Mouse (Mus musculus) Patski (cell line): Measurements from ENCODE around the gene Naf1. TPM values are rescaled to one million over a fixed set of nuclear protein-coding genes. Genes with fewer than 3 reads are reported as not detected.

Source experiments
- ATAC-seq: fragments of 100-300 bp; one replicate; pipeline ENCODE4 v1.8.0; 2021
- CTCF ChIA-PET: fragments of 350-600 bp; sonication (Branson Sonifier 250); formaldehyde crosslinking; loops from one replicate; lab custom pipeline; 2022; ENCODE audit warnings: inconsistent platforms; lab: Charles Lee
- POLR2A ChIA-PET: fragments of 350-600 bp; sonication (Branson Sonifier 250); formaldehyde crosslinking; loops from one replicate; lab custom pipeline; 2022; ENCODE audit warnings: antibody characterized with exemption, inconsistent platforms; lab: Charles Lee
- DNase-seq: peaks from one replicate; pipeline ENCODE4 v3.0.0-alpha.2; 2011; ENCODE audit warnings: low read depth, low spot score
- H3K27me3 ChIP-seq: fragments of 371-371 bp; one replicate; pipeline ENCODE4 v1.5.1; 2021
- CTCF ChIP-seq: fragments of 100-300 bp; IDR thresholded peaks from one replicate; pipeline ENCODE4 v1.5.1; 2021
- in situ Hi-C: fragments of 300-500 bp; cut with MboI; formaldehyde crosslinking; loops from 3 replicates; pipeline ENCODE4 v1.11.1; 2018; ENCODE audit warnings: low pct_unique_long_range_greater_than_20kb, mixed read lengths
- polyA plus RNA-seq: library from polyadenylated mRNA; unstranded; gene quantifications from one replicate; pipeline ENCODE4 v1.2.3, GENCODE M21; 2021

Naf1 gene
- polyA plus RNA-seq, result 14.4 TPM

- ChIA-PET CTCF (no interaction called here), POLR2A (no interaction called here)
- TF ChIP-seq CTCF, result no peak
- DNase-seq (peak; percentile 68), ATAC-seq (peak; percentile 97)
- in situ Hi-C loops, result loop anchor here (25.0 kb wide), 1 partner anchor 777 kb away; no protein-coding TSS in a partner anchor
- no peaks in the 10 kb centered on the region for H3K27me3 ChIP-seq
Observed at GRCm38 (mm10) chr8:66860023-66860422, at the start of gene Naf1. Gene Naf1, plus strand, starts transcription at chr8:66860217.

GRCm38 (mm10) chr8:66860921-66861588, 1.0 kb downstream of the Naf1 start:
- TF ChIP-seq CTCF, result no peak
- ATAC-seq, result peak; percentile 63
- in situ Hi-C loops, result loop anchor here (25.0 kb wide), 1 partner anchor 776 kb away; no protein-coding TSS in a partner anchor
- no peak for DNase-seq
- ChIA-PET POLR2A (interaction anchor here (0.5 kb wide), 1 partner anchor 8 kb away, joined by 3 read pairs; no protein-coding TSS in a partner anchor), CTCF (interaction anchor here (0.6 kb wide), 1 partner anchor 62 kb away, joined by 3 read pairs; no protein-coding TSS in a partner anchor)
- H3K27me3 ChIP-seq, result no peaks in the 10 kb centered on the region

DNA sequence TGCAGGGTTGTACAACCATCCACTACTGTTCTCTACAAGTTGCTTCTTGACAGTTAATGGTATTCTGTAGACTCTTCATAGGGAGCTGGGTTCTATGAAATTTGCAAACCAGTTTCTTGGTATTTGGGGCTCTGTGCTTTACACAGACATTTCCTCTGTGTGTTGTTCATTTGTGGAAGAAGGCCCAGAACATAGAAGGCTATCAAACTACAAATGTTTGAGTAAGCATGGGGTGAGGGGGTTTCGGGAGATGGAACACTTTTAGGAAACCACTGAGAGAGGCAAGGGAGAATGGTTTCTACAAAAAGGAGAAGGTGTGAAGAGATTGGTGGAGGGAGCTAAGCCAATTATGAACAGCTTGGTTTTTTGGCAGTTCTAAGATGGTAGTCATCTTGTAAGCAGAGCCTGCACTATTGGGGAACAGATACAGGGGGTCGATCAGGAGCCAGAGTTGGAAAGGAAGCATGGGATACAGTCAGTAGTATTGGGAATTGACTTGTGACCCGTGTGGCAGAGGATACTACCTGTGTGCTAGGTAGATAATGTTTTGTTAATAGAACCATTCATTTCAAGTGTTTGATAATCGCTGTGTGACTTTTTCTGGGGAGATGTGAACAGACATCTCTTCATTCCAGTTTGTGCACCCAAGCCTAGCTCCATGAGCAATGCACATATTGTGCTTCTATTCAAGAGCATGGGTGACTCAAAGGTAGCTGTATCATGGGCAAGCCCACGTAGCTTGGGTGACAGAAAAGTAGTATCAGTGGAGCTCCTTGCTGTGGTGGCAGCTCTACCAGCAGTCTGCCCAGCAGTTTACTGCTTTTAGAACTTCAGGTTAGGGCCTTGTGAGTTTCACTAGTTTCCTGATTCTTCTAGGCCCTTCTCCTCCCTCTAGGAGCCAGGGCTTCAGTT, 1.8 kb downstream of the Naf1 start:
- in situ Hi-C loops, result loop anchor here (25.0 kb wide), 1 partner anchor 775 kb away; no protein-coding TSS in a partner anchor
- CTCF ChIA-PET, result interaction anchor here (0.6 to 1.9 kb wide), 3 partner anchors 10 to 61 kb away, joined by 3 to 5 read pairs (median 4); no protein-coding TSS in a partner anchor
- no peak for TF ChIP-seq CTCF
- POLR2A ChIA-PET, result interaction anchor here (0.5 kb wide), 1 partner anchor 8 kb away, joined by 3 read pairs; no protein-coding TSS in a partner anchor
- ATAC-seq (no peak), DNase-seq (no peak)
- H3K27me3 ChIP-seq, result no peaks in the 10 kb centered on the region

GRCm38 (mm10) chr8:66863761-66864160, 3.7 kb downstream of the Naf1 start:
- DNase-seq, result no peak
- ChIA-PET POLR2A (no interaction called here), CTCF (no interaction called here)
- no peak for ATAC-seq
- TF ChIP-seq CTCF, result no peak
- H3K27me3 ChIP-seq, result no peaks in the 10 kb centered on the region
- in situ Hi-C loops, result loop anchor here (25.0 kb wide), 1 partner anchor 774 kb away; no protein-coding TSS in a partner anchor

DNA sequence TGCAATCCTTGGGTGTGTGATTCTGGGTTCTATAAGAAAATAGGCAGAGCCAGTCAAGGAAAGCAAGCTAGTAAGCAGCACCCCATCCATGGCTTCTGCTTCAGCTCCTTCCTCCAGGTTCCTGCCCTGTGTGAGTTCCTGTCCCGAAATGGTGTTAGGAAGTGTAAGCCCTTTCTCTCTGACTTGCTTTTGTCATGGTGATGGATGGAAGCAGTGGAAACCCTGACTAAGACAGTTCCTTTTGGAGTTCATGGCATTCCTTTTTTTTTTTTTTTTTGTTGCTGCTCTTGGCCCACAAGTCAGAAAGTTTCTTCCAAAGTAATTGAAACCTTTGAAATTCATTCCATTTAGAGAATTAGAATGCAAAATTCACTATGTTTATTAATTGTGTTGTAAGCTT, 5.1 kb downstream of the Naf1 start:
- no peak for TF ChIP-seq CTCF
- CTCF ChIA-PET, result no interaction called here
- POLR2A ChIA-PET, result no interaction called here
- no peaks in the 10 kb centered on the region for H3K27me3 ChIP-seq
- DNase-seq (no peak), ATAC-seq (no peak)
- in situ Hi-C loops, result loop anchor here (25.0 kb wide), 1 partner anchor 772 kb away; no protein-coding TSS in a partner anchor

GRCm38 (mm10) chr8:66867679-66868078, 7.7 kb downstream of the Naf1 start:
- in situ Hi-C loops, result loop anchor here (25.0 kb wide), 1 partner anchor 770 kb away; no protein-coding TSS in a partner anchor
- POLR2A ChIA-PET, result no interaction called here
- TF ChIP-seq CTCF, result no peak
- DNase-seq, result no peak
- CTCF ChIA-PET, result interaction anchor here (1.4 kb wide), 1 partner anchor 9 kb away, joined by 3 read pairs; no protein-coding TSS in a partner anchor
- ATAC-seq, result no peak
- H3K27me3 ChIP-seq, result no peaks in the 10 kb centered on the region

DNA sequence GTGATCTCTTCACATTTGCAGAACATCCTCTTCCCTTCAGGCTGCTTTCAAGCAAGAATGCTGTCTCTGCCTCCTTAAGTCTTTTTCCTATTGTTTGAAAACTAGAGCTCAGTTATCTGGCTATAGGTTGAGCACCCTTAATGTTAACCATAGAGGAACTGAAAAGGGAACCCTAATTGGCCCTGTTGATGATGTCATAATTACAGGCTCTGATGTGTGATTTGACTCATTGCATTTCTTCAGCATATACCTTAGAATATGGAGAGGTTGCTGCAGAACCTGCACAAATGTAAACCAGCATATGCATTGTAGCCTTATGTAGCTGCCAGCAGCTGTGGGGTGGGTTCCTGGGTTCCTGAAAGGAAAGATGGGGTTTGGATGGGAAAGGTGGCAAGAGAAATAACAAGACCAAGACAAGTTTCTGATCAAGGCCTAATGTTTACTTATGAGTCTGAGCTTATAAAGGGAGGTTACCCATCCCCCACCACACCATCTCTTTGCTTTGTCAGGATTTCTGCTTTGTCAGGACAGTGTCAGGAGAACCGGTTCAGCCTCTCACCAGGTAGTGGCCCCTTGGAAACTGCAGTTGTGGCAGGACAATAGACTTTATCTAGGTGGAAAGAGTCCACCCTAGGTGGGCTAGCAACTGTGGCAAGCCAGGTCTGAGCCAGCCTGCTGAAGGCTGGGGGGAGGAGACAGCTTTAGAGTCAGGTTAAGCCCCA, 9.4 kb downstream of the Naf1 start:
- no peaks in the 10 kb centered on the region for H3K27me3 ChIP-seq
- in situ Hi-C loops, result loop anchor here (25.0 kb wide), 1 partner anchor 768 kb away; no protein-coding TSS in a partner anchor
- DNase-seq (no peak), ATAC-seq (no peak)
- ChIA-PET CTCF (interaction anchor here (1.3 kb wide), 1 partner anchor 15 kb away, joined by 3 read pairs; no protein-coding TSS in a partner anchor), POLR2A (no interaction called here)
- no peak for TF ChIP-seq CTCF

- in situ Hi-C loops, result no loop called here
- ChIA-PET POLR2A (no interaction called here), CTCF (no interaction called here)
- DNase-seq (no peak), ATAC-seq (no peak)
- no peaks in the 10 kb centered on the region for H3K27me3 ChIP-seq
- TF ChIP-seq CTCF, result no peak
Observed at GRCm38 (mm10) chr8:66883866-66884265, 23.8 kb downstream of the Naf1 start.

GRCm38 (mm10) chr8:66891879-66892278, 31.9 kb downstream of the Naf1 start:
- POLR2A ChIA-PET, result no interaction called here
- ATAC-seq, result no peak
- TF ChIP-seq CTCF, result no peak
- DNase-seq, result no peak
- H3K27me3 ChIP-seq, result no peaks in the 10 kb centered on the region
- in situ Hi-C loops, result no loop called here
- CTCF ChIA-PET, result no interaction called here

- no peaks in the 10 kb centered on the region for H3K27me3 ChIP-seq
- no peak for ATAC-seq
- in situ Hi-C loops, result loop anchor here (25.0 kb wide), 1 partner anchor 507 kb away; no protein-coding TSS in a partner anchor
- no peak for DNase-seq
- ChIA-PET POLR2A (no interaction called here), CTCF (no interaction called here)
- TF ChIP-seq CTCF, result no peak
Observed at GRCm38 (mm10) chr8:66905000-66905399, 45.0 kb downstream of the Naf1 start.
